Mouse (Mus musculus): Measurements from ENCODE around the gene Eno3. TPM values are rescaled to one million over a fixed set of nuclear protein-coding genes. Genes with fewer than 3 reads are reported as not detected.

Eno3 gene
- total RNA-seq, 1 experiment from 2014 or later: 8.9 TPM

DNA sequence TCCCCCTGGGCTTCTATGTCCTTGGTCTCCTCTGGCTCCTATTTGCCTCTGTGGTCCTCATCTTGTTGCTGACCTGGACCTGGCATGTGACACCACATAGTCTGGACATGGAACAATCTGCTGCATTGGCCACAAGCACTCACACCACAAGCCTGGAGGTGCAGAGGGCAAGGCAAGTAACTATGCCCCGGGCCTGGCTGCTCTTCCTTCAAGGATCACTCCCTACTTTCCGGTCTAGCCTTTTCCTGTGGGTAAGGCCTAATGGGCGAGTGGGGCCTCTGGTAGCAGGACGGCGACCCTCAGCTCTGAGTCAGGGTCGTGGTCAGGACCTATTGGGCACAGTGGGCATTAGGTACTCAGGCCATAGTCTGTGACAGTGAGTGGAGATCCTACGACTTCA, 15.8 kb upstream of the Eno3 start:
- no peak for ATAC-seq (replicated peaks; ENCODE audit: low read depth, poor library complexity, severe bottlenecking)

DNA sequence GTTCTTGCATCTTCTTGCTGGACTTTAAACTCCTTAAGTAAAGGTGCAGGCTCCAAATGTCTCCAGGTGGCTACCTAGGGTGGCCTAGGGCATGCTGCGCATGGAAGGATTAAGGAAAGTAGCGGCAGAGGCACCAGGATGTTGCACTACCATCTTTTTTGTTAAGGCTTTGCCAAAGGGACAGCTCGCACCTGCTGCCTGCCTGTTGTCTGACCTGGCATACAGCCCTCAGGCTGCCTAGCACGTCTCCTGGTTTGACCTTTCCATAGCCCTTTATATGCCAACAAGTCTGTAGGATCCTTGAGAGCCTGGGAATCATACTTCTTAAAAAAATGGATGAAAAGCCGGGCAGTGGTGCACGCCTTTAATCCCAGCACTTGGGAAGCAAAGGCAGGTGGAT, 14.0 kb upstream of the Eno3 start:
- ATAC-seq (replicated peaks; ENCODE audit: low read depth, poor library complexity, severe bottlenecking): no peak

DNA sequence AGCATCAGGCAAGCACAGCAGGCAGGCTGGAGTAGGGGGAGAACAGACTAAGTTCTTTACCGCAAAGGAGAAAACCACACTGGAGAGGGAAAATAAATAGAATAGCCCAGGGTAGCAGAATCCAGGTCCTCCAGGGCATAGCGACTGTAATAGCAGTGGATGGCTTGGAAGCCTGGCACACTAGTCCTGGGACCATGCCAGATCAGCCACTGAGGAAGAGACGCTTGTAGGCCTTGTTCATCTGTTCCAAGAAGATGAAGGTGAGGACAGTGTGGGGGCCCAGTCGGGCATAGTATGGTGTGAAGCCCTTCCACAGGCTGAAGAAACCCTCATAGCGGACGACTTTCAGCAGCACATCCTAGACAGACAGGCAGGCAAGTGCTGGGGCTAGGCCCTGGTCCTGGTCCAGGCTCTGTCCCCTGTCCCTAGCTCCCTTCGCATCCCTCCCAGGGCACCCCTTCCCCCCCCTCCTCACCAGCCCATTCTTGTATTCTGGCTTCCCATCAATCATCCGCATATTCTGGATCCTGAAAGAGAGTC, 12.4 kb upstream of the Eno3 start:
- ATAC-seq (replicated peaks; ENCODE audit: low read depth, poor library complexity, severe bottlenecking): no peak

DNA sequence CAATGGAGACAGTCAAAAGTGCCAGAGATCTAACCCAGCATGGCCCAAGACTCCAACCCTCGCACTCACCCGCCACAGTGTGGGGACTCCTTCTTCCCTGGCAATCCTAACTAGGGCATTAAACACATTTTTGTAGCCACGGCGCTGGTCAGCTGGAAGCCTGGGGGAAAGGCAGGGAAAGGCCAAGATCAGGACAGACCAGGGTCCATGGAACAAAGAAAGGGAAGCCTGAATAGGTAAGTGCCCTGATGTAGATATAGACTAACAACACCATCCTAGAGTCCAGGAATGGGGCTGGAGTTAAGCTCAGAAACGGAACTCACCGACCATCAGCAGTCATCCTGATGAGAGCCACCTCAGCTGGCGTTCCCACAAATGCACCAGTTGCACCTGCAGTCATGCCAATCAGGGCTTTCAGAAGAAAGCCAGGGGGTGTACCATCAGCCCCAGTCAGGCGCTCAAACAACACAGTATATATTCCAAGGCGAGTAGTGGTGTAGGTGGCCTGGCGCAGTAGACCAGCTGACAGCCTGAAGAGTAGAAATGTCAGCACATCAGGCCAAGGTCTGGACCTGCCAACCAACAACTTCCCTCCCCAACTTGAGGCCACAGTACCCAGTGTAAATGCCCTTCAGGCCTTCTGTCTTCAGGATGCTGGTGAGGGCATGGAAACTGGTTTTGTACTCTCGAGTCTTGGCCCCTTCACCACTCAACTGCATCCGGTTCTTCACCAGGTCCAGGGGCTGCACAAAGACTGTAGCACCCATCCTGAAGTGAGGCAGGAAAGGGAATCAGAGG, 11.3 kb upstream of the Eno3 start:
- ATAC-seq (replicated peaks; ENCODE audit: low read depth, poor library complexity, severe bottlenecking): no peak

DNA sequence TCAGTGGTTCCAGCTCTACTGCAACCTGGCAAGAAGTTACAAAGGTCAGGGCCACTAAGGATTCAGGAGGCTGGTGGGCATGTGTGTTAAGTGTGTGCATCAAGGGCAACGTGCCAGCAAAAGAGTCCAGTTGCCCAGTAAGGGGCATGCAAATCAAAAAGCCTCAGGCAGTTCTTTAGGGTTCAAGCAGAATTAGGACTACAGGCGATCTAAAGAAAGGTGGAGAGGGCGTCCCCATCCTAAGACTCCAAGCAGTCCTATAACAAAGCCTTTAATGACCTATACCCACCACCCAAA, 10.8 kb upstream of the Eno3 start:
- ATAC-seq (replicated peaks; ENCODE audit: low read depth, poor library complexity, severe bottlenecking): no peak

DNA sequence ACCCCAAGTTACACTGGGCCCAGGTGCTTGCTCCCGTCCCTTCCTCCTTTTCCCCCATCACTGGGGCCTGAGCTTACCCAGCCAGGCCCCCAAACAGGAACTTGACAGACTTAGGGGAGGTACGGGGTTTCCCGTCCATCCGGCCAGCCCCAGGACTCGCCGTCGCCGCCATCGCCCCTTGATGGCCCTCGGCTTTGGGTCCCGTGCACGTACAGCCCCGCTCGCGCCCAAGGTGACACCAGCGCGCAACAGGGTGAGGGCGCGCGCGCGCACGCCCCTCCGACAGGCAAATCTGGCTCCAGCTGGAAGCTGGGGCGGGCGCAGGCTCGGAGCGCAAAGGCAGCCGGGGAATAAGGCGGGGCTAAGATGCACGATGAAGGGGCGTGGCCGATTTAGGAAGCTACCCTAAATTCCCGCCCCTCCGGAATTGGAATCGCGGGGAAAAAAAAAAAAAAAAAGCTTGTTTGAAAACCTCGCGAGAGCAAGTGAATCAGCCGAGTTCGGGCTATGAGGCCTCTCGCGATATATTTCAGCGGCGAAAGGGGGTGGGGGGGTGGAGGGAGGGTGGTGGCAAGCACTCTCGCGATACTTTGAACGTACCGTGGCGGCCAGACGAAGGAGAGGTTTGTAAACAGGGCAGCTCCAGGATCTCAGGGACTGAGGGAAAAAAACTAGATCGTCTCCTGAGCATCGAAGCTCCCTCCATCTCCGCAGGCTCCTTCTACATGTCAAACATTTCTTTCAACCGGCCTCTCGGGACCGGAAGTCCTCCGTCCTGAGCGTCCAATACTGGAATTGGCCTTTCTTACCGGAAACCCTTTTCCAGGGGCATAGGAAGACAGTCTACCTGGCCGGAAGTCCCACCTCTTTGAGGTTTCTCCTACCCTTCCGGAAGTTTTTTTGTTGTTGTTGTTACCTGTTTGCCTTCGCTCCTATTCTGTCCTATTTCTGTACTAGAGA, 10.0 kb upstream of the Eno3 start, which contains the start of the genes Rnf167 and Slc25a11:
TSS of gene Rnf167 (plus strand) at position 545 of the 960 bp plus-strand sequence.
TSS of gene Slc25a11 (minus strand) at position 789 of the 960 bp plus-strand sequence.
- peak; percentile 66 for ATAC-seq (replicated peaks; ENCODE audit: low read depth, poor library complexity, severe bottlenecking)

DNA sequence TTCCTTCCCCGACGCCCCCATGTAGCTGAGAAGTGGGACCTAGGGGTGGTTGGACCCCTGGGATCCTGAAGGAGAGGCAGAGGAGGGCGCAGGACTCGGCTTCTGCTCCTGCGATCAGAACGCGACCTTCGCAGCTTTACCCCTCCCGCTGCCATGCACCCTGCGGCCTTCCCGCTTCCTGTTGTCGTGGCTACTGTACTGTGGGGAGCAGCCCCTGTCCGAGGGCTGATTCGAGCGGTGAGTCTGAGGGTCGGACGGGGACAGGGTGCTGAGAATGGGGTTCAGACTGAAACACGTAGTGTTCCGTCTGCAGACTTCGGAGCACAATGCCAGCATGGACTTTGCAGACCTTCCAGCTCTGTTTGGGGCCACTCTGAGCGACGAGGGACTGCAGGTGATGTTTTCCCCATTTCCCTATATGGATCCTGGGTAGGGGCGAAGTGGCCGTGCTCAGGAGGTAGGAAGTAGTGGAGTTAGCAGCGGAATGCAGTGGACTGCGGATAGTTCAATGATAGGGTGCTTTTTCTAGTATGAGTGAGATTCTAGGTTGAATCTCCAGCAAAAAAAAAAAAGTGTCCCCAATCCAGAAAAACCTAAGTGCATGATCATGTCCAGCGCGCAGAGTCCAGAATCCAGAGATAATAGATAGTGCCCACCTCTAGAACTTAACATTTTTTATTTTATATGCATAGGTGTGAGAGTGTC, 9.1 kb upstream of the Eno3 start:
- 0 out of 2 replicates have a peak, but pooled peaks have one; percentile 7 for ATAC-seq (replicated peaks; ENCODE audit: low read depth, poor library complexity, severe bottlenecking)

DNA sequence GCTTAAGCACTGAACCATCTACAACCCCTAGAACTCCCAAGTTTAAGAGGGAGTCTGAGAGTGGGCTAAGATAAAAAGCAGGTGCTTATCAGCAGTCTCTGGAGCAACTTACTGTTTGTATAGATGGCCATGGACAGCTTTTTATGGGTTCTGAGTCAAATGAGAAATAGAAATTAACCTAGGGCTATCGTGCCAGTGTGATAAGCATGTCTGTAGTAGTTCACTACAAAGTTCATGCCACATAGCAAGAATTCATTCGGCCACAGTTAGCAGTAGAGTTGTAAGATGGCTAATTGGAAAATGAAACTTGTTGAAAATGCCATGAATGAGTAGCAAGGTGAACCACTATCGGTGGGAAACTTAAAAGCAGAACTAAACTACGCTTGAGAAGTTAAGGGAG, 8.5 kb upstream of the Eno3 start:
- no peak for ATAC-seq (replicated peaks; ENCODE audit: low read depth, poor library complexity, severe bottlenecking)

DNA sequence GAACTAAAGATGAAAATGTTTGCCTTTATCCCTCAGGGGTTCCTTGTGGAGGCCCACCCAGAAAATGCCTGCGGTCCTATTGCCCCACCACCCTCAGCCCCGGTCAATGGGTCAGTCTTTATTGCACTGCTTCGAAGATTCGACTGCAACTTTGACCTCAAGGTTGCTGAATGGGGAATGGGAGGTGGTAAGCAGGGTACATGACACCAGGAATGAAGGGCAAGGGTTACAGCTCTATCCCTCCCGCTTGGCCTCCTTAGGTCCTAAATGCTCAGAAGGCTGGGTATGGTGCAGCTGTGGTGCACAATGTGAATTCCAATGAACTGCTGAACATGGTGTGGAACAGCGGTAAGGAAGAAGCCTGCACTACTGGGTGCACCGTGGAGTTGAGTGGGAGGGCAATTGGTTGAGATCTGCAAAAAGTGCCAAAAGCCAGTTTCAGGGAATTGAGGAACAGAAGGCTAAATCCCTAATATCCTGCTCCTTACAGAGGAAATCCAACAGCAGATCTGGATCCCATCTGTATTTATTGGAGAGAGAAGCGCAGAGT, 7.7 kb upstream of the Eno3 start:
- no peak for ATAC-seq (replicated peaks; ENCODE audit: low read depth, poor library complexity, severe bottlenecking)

DNA sequence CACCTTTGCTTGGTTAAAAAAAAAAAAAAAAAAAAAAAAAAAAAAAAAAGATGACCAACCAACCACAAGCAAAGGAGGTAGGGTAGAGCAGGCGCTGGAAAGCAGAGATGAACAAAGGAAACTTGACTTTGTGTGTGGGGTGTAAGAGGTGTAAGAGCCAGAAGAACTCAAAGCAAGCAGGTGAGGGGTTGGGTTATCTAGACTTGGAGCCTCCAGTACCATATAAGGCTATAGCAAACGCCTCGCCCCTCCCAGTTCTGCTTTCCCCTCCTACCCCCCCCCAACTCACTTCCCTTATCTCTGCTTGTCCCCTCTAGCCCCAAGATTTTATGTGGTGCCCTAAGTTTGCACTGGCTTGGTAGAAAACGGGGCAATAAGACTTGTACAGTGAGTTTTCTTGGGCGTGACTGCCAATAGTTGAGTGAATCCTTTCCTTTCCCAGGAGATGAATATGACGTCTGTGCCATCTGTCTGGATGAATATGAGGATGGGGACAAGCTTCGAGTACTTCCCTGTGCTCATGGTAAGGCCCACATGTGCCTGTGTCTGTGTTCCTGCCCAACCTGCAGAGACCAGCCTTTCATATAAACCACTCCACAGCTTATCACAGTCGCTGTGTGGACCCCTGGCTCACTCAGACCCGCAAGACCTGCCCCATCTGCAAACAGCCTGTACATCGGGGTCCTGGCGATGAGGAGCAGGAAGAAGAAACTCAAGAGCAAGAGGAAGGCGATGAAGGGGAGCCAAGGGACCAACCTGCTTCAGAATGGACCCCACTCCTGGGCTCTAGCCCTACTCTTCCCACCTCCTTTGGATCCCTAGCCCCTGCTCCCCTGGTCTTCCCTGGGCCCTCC, 6.5 kb upstream of the Eno3 start:
- no peak for ATAC-seq (replicated peaks; ENCODE audit: low read depth, poor library complexity, severe bottlenecking)

DNA sequence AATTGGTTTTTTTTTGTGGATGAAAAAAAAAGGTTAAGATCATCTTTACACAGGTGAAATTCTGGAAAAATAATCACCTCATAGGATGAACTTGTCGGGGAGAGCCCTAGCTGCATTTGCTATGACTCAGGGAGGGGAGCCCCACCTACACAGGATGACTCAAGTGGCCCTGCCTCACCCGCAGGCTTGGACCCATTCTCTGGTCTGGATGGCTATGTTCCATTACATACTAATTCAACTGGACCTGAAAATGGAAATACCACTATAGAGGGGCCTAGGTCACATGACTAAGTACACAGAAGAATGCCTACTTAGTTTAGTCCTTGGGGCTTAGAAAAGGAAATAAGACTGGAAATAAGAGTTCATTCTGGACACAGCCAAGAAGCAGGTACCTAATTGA, 5.6 kb upstream of the Eno3 start:
- ATAC-seq (replicated peaks; ENCODE audit: low read depth, poor library complexity, severe bottlenecking): no peak

DNA sequence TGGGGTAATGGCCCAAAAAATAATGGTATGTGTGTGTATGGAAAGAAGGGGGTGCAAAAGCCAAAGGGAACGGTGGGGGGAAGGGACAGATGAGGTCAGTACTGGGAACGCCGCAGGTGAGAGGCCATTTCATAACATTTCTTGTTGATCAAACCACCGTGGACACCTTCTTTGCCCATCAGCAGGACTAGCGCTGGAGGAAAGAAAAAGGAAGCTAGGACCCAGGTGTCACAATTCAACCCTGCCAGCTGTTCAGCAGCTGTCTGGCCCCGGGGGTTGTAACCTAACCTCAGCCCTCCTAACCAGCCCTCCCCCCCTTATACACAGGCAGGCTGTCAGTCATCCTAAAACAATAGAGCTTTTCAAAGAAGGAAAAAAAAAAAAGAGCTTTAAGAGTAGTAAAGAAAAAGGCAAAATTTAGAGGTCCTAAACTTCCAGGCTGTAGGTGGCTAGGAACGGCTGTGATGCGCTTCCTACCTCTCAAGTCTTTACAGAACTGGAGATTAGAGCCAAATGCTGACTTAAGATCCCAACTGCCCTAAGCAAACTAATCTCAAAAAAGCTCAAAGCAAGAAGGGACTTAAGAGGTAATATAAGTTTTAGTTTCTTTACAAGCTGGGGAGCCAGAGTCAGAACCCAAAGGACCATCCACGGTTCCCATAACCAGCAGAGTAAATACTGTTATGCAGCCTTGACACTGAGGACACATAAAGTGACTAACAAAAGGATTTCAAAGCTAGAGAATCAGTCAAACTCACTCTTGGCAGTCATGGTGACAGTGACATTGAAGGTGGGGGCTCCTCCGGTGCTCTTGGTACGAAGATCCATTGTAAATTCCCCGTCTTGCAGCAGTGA, 4.7 kb upstream of the Eno3 start:
- ATAC-seq (replicated peaks; ENCODE audit: low read depth, poor library complexity, severe bottlenecking): no peak

DNA sequence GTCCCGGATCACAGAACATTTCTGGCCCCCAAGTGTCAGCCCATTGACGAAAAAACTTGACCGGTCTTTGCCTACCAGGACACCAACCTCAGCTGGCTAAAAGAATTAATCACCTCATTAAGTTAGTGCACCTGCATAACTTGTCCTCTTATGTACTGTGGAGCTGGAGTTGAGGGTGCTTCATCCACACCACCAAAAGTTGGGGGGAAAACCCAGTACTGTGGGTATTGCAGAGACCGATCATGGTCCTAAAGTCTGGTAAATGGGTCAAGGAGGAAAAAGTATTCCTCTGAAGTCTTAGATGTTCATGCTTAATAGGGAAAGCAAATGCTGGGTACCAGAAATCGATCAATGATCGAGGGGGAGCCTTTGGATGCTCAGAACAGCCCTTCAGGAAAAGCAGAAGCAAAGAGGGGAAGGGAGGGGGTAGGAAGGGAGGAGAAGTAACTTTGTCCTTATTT, 4.1 kb upstream of the Eno3 start:
- no peak for ATAC-seq (replicated peaks; ENCODE audit: low read depth, poor library complexity, severe bottlenecking)

DNA sequence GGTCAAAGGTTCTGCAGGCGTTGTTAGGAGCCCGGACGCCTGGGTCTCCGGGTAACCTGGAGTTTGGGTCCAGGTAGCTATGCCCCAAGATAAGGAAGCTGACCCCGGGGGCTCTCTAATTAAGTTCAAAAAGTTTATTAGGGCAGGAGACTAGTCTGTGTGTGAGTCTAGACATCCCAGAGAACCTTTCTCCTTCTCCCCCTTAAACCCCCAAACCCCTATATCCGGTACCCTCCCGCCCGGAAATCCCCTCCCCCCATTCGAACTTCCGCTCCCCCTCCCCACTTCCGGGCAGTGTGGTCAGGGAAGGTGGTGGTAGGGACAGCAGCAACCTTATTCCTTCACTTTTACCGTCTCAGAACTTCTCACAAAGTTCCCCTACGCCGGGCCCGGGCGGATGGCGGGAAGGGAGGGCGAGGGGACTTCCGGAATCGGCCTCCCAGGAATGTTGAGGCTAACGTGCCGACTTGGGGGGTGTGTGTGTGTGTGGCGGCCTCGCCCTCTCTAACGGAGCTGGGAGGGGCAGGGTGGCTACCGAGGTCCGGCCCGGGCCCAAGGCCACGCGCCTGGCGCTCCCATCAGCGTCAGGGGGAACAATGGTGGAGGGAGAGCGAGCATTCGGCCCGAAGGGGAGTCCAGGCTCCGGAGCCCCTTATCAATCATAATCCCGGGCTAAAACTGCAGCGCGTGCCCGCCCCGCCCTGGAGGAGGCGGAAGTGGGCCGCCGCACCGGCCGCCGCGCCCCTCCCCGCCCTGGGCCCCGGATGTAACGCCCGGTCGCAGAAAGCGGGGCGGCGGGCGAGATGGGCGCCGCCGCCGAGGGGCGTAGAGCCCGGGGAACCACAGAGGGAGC, 3.4 kb upstream of the Eno3 start:
- ATAC-seq (replicated peaks; ENCODE audit: low read depth, poor library complexity, severe bottlenecking): no peak

DNA sequence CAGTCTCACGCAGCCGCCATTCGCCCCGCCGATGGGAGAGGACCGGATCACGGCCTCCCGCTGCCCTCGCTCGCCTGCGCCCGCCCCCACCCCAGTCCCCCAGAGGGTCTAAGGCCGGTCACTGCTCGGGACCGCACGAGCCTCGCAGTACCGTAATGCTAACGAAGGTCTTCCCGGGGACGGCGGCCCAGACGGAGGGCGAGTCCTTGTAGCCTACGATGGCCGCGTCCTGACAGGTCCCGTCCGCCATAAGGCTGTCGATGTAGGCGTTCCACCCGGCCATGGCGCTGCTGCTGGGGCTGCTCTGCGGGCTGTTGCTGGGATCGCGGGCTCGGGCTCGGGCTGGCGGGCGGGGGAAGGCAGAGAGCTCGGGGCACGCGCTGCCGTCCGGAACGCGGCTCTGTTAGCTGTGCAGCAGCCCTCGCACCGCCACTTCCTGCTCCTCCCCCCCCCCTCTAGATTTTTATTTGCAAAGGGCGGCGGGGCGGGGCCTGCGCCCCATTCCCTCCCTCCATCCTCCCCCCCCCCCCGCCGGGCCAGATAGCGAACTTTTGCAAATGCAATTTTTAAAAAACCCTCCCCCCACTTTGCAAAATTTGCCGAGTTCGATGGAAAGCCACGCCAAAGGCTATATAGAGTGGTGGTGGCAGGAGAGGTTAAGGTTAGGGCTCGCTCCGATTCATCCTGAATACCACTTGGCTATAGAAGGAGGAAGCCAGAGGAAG, 2.6 kb upstream of the Eno3 start, which contains the start of gene Pfn1:
TSS of gene Pfn1 (minus strand) at position 447 of the 725 bp plus-strand sequence.
- ATAC-seq (replicated peaks; ENCODE audit: low read depth, poor library complexity, severe bottlenecking): peak; percentile 19

DNA sequence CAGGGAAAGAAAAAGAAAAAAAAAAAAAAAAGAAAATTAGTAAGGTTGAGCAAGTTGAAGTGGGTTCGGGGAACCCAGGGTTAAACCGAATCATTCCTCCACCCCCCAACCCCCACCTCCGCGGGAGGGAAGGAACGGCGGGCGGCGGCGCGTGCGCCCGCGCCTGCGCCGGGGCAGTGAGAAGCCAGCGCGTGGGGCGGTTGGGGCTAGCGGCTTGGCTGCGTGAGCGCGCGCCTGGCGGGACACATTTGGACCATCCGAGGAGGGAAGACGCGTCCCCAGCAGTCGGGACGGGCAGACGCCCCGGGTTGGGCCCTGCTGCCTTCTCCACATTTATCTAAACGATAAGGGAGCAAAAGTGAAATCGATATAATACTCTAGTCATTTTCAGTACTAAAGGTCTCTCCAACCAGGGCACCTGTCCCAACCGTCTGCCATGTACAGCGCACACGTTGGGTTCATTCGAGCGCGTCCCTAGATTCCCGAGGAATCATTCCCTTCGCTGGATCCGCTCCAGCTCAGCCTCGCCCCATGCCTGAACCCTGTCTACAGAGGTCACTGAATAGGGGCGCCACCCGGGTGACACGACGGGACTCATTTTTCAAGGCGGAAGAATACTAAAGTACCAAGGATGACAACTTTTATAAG, 2.0 kb upstream of the Eno3 start:
- ATAC-seq (replicated peaks; ENCODE audit: low read depth, poor library complexity, severe bottlenecking): peak; percentile 23

Data from common myeloid progenitor, adult 5-6 weeks (primary cell).